Mouse (Mus musculus) gastrocnemius, postnatal 25 days (tissue): Measurements from ENCODE around the gene Mansc1. TPM values are rescaled to one million over a fixed set of nuclear protein-coding genes. Genes with fewer than 3 reads are reported as not detected.
"Not testable (repeated sequence)": the region's sequence is repeated elsewhere in the genome, so short reads cannot be mapped to it uniquely, and the experiment has no call there.

Experiments
- DNase-seq: peaks from one replicate; pipeline ENCODE4 v3.0.0; 2022
- long read RNA-seq, 2 experiments: library from polyadenylated mRNA; stranded (forward); transcript quantifications; one replicate each; pipeline ENCODE4 v2.0.0; 2021
- total RNA-seq, 2 experiments: library from RNA; stranded (reverse); gene quantifications; 1 replicate in 1 of 2; 2 replicates in 1 of 2; pipeline ENCODE4 v1.2.3; 2021

Mansc1 gene
- total RNA-seq = 1 to 10 TPM; 1.3 TPM
- long read RNA-seq, experiment 1, partial matches to known transcripts = 0 of 2 reads
- long read RNA-seq, experiment 1, other reads (novel, unspliced or antisense) = 0 of 2 reads
- long read RNA-seq, experiment 2, partial matches to known transcripts = 0 of 2 reads
- long read RNA-seq, experiment 2, other reads (novel, unspliced or antisense) = 0 of 2 reads

DNA sequence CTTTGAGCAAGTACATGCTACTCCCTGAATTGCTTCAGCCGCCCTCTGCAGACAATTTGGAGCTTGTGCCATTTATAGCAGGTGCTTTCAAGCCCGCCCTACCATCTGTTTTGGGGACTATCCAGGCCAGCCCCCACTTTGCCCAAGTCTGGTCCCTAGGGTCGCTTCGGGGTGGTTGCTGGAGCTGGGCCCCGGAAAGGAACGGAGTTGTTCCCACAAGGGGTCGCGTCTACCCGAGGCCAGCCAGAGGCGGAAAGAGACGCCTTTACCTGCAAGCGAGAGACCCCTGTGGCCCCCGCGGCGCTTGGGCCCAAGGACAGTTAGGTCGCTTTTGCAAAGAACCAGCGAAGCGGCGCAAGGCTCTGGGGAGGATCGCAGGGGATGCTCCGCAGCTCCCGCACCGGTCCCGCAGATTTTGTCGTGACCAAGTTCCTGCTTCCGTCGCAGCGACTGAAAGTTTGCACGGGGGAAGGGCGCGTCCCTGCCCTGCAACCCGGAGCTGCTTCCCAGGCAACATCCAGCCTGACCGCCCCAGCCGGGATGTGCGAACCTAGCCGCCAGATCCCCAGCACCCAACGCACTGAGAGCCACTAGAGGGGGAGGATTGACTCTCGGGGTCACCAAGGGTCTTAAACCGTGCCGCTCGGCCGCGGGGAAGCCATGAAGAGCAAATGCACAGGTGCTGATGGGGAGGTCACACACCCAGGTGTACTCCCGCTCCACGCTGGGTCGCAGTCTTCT, at the start of gene Mansc1:
Gene Mansc1, minus strand, starts transcription at position 542 of the 741 bp plus-strand sequence.
- DNase-seq = peak; percentile 27

DNA sequence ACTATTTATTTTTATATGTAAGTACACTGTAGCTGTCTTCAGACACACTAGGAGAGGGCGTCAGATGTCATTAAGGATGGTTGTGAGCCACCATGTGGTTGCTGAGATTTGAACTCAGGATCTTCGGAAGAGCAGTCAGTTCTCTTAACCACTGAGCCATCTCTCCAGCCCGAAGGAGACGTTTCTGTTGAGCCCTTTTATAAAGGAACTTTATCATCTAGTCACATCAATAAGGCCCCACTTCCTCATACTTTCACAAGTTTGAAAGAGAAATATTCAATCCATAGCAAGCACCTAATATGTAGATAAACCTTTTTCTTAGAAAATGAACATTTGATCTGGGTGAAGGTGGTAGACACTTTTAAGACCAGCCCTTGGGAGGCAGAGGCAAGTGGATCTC, 47.0 kb upstream of the Mansc1 start:
- not testable (repeated sequence) for DNase-seq

DNA sequence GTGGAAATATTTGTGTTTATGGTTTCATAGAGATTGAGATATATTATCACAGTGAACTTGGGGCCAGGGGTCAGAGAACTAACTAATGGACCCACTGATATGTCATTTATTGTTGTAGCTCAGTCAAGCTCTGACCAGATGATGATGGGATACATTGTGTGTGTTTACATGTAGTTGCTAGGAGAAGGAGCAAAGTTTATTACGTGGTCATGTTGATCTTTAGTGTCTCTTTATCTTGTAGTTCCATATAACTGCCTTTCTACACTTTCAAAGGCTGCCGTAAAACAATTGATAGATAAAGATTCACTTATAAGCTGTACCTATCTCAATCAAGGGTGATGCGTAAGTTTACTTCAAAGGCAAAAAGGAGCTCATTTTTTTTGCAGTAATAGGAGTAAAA, 45.7 kb upstream of the Mansc1 start:
- no peak for DNase-seq

DNA sequence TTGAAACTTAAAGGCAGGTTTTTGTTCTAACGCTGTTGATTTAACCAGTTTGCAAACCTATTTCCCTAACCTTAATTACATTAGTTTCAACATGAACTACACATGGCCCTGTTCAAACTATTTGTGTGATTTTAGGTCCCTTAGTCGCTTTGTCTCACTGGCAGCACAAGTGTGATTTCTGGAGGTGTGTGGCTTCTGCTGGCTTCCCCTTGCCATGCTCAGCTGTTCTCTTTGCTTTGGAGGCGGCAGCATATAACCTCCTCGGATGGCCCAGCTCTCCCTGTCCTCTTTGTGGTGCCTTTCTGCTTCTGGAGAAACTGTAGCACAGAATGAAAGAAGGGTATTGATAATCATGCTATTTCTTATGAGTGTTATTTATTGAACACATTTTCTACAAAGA, 45.2 kb upstream of the Mansc1 start:
- DNase-seq = no peak

DNA sequence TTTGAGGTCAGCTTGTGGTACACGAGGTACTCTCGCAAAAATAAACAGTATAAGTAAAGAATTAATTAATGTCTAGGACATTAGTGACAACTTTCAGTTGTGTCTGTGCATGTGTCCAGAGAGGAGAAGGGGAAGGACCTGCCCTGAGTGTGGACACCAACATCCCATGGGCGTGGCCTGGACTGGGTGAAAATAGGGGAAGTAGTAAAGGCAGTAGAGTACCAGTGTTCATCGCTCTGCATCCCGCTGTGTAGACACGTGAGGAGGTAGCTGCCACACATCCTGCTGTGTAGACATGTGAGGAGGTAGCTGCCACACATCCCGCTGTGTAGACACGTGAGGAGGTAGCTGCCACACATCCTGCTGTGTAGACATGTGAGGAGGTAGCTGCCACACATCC, 41.4 kb upstream of the Mansc1 start:
- not testable (repeated sequence) for DNase-seq

DNA sequence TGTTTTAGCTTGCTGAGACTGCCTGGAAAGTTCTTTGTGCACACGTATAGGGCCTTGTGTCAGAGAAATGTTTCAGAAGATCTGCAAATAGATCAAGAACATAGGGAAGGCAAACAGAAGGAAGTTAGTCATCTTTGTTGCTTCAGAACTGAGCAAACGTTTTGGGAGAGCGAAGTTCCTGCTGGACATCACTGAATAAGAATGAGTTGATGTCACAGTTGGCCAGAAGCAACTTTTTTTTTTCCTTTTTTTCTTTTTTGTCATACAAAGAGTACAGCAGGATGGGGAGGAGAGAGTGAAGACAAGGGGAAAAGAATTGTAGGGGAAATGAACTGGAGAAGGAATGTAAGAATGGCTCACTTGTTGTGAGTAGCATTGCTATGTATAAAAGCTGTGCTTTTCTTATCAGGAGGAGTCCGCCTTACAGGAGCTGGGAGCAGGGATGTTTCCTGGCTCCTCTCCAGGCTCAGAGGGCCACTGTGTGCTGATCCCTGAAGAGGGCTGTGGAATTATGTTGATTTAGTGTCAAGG, 38.7 kb upstream of the Mansc1 start:
- no peak for DNase-seq

DNA sequence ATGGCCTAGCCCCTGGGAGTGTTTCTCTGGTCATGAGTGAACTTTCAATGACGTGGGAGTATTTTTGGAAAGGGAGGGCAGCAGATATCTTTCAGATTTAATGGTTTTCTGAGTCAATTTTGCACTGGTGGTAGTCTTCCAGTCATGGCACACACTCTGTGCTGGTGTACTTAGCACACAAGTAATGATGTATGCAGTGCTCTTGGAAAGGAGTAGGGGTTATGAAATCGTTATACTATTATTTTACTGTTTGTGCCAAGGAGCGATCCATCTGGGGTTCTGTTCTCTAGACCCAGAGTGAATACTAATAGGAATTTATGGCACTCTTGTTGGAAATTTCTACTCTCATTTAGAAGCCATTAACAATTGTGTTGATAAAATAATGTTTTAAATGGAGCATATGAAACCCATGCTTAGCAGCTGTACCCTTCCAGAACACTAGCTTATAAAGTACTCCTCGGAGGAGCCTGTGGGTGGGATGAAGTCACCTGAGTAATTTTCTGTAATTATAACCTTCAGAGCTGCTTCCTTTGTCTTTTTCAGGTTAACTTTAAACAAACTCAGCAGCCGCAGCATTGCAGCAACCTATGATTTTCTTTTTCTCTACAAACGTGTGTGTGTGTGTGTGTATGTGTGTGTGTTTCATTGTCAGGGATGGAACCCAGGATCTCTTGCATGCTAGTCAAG, 37.0 kb upstream of the Mansc1 start:
- no peak for DNase-seq

DNA sequence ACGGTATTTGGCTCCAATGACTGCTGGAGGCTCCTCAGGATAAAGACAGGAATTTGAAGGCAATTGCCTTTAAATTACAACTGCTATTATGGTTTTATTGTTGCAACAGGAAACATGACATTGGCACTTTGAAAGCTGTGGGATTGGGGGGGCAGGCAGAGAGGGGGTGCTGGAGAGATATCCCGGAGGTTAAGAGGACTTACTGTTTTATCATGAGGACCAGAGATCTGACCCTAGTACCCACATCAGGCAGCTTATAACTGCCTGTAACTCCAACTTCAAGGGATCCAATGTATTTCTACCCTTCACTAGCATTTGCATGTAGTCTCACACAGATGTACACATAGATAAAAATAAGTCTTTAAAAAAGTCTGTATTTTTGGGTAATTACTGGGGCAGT, 36.2 kb upstream of the Mansc1 start:
- no peak for DNase-seq

DNA sequence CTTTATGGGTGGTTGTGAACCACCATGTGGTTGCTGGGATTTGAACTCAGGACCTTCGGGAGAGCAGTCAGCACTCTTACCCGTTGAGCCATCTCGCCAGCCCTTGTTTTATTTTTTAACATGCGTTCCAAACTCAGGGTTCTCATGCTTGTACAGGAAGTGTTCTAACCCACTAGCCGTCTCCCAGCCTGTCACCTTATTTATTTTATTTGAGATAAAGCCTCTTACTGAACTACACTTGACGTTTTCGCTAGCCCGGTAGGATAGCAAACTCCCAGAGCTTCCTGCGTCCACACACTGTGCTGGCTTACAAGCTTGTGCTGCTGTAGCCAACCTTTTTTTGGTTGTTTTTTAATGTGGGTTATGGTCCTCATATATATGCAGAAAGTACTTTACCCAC, 33.5 kb upstream of the Mansc1 start:
- no peak for DNase-seq

DNA sequence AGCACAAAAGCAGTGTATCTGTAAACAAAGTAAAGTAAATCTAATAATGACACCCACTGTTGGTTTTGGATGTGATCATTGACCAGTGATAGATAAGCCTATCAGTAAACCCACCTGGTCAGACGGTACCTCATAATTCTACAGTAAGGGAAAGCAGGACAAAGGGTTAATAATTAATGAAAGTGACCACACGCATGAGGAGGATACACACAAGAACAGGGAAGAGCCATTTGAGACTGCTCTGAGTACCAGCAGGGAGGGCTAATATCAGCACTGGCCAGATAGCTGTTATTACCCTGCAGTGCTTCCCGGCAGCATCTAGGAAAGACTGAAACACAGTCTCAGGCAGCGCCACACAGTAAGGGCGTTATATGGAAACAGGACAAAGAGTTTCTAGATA, 32.3 kb upstream of the Mansc1 start:
- DNase-seq = no peak

DNA sequence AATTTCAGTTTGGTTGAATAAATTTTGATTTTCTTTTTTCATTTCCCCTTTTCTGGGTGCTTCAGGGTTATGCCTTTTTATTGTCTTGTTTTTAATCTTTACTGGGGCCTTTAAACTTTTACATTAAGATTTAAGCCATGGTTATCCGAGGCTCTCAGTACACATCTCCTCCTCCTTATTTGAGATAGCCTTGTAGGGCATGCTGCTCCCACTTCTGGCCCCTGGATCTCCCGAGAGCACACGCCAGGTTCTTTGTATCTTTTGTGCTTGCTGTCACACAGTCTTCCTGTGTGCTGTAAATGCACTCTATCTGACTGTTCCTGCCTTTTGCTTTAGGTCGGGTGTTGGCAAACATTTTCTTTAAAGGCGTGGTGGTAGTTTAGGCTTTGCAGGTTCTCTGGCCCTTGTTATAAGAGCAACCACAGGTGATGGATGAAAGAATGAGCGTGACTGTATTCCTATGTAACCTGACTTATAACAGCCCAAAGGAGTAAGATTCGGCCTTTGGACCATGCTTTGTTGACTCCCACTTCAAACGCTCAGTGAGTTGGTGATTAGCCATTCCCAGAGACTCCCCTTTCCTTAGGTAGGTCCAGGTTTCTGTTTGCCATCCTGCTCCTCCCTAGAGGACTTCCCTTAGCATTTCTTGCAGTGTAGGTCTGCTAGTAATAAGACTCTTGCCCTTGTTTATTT, 28.6 kb upstream of the Mansc1 start:
- no peak for DNase-seq

DNA sequence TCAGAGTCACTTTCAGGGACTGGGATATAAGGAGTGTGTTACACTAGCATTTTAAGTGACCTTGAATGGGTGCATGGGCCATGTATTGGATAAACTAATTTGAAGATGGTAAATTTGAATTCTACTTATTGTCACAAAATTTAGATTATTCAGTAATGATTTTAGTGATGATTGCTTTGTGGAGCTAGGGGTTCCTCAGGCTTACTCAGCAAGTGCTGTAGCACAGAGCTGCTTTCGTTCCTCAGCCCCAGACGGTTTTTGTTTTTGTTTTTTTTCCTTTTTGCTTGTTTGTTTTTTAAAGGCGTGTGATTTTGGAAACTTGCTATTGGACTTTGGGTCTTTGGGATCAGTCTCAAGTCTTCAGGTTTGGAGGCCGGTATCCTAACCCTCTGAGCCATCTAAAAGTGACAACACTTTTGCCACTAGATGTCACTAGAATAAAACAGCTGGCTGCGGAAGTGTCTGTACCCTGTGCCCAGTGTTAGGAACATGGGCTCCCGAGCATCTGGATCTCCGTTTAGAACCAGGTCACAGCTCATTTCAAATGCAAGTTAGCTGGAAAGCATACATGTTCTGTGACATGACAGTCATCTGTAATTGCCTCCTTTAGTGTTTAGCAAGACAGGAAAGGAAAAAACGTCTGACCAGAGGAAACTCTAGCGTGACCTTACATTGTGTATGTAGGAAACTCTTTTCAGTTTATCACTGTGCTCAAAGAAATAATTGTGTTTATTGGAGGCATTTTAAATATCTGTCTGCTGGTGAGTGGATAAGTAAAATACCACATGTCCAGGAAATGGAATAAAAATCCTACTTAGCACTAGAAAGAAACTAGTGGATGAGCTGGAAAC, 27.0 kb upstream of the Mansc1 start:
- peak; percentile 34 for DNase-seq

DNA sequence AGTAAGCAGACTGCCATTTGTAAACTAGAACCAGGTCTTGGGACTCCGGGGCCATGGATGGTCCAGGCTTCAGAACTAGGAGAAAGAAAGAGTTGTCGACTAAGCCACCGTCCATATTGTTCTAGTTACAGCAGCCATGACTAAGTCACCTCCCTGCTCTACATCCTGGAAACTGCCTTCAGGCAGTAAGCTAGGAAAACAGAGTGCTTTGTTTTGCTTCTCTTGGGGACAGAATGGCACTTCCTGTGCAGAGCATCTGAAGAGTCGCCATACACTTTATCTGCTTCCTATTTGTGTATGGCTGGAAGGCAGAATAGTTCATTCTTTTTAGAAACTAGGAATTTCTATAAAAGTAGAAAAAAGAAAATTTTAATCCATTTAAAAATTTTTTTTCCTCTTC, 24.2 kb upstream of the Mansc1 start:
- DNase-seq = no peak

DNA sequence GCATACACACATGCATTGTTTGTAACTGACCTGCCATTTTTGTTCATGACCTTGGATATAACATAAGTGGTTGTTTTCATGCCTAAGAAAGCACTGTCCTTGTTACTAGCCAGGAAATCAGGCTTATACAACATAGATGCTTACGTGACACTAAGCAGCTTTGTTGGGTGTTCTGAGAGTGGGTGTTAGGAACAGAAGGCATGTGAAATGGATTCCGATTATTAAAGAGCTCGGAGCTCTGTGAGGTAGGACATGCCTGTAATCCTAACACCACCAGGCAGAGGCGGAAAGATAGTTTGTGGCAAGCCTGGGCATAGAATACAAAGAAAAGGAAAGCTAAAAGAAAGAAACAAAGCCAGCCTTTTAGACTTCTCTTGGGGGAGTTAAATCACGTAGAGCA, 16.1 kb upstream of the Mansc1 start:
- DNase-seq = no peak

DNA sequence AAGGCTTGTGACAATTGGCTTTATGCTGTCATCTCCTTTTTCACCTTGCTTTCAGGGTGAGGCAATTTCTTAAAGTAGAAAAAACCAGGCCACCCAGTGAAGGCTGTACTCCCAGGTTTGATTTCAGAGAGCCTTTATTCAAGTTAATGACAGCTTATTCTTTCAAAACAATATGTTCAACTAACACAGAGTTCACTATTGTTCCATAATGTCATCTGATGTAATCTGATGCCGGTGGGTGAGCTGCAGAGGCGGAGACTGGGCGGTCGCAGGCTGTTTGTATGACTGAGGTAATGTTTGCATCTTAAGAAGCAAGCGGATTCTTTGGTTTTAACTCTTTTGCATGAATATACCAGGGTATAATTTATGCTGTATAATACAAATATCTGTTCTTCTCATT, 15.3 kb upstream of the Mansc1 start:
- no peak for DNase-seq

DNA sequence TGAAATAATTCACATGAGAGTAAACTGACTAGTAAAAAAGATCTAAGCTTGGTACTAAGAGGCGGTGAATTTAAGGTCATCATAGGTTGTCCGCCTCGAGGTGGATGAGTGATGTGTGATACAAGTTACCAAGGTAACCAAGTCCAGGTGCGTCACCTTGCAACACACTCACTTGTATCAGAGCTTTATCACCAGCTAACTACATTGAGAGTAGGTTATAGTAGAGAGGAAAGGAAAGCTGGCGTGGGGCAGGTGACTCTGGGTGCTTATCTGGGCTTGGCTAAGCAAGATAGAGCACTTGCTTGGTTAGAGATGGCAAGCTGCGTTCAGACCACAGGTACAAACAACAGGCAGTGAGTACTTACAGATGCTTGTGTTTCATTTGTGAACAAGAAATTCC, 14.5 kb upstream of the Mansc1 start:
- DNase-seq = no peak

DNA sequence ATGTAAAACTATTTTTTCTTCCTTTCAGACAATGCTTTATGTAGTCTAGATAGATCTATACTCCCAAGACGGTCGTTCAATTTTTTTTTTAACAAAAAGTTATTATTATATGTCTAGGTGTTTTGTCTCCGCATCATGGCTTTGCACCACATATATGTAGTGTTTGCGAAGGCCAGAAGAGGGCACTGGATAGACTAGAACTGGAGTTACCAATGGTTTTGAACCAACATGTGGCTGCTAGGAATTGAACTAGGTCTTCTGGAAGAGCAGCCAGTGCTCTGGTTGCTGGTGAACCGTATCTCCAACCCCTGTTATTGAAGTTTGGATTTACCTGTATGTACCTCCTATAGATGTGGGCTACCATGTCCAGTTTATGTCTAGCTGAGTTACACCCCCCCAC, 11.0 kb upstream of the Mansc1 start:
- DNase-seq = no peak

DNA sequence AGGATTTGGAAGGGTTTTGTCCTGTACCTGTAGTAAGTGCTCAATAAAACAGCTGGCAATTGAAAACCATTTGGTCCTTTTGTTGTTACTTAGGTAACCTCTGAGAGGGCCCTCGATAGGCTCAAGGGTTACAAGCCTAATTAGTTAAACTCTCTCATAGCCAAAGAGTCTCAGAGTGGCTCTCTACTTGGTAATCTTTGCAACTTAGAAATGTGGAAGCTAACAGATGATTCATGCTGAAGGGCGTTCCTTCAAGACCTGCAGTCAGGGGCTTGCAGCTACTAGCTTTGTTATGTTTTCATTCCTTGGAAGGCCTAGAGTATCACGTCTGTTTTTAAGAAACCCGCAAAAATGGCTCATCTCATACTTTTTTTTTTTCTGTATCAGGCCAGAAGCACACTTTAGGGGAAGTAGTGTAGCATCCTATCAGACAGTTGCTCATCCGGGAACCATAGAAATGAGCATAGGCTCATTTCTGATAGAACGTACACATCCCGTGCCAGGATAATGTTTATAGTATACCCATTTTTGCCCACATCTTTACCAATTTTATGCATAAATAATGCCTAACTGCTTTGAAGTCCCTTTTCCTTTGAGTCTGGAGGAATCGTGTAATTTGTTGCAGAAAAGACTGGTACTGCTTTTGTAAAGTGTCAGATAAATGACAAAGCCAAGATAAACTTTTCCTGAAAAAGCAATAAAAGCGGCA, 9.6 kb upstream of the Mansc1 start:
- DNase-seq = no peak

DNA sequence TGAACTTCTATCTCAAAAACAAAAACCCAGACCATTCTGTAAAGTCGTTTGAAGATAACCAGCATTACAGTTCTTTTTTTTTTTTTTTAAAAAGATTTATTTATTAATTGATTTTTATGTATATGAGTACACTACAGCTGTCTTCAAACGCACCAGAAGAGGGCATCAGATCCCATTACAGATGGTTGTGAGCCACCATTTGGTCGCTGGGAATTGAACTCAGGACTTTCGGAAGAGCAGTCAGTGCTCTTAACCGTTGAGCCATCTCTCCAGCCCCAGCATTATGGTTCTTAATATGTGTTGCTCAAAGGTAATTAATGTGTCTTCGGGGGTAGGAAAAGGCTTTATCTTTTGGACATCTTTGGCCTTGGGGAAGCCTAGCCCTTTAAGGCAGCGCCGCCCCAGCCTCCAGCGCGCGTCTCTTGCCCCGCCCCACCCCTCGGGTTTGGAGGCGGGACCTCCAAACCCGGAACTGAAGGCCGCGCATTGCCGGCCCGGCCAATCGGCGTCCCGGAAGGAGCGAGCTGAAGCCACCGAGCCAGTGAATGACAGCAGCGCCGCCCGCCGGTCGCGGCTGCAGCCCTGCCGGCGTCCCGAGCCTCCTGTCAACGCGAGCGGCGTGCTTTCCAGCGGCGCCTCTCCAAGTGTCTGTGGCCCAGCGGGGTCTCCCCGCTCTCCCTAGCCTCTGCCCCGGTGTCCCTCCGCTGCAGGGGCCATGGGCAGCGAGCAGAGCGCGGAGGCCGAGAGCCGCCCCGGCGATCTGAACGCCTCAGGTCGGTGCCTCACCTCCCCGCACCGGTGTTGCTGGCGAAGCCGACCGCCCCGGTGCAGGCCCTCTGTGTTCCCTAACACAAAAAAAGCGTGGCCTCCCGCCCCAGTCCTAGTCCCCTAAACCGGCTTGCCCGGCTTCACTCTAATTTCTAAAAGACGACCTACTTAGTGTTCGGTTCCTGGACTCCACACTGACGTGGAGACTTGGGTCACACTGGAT, 8.5 kb upstream of the Mansc1 start:
- DNase-seq = peak; percentile 96

DNA sequence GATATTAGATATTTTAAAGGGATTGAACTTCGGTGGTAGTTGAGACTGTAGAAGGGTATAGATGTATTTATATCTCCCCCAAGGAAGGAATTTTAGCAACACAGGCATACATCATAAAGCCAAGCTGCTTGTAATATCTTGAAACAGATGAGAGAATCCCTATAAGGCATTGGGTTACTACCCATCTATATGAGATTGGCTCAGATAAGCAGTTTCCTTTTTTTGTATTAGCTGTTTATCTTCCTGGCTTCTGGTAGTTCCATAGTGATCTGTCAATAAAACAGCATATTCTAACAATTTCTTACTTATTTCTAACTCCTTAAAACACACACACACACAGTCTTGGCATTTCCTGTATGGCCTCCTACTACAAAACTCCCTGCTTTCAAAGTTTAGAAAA, 7.6 kb upstream of the Mansc1 start:
- no peak for DNase-seq
